Mouse (Mus musculus) kidney, embryonic 14.5 days (tissue): ENCODE measurements at regions not wholly inside any gene's neighbourhood (a gene's known extent, or its start where the extent isn't known, plus 50 kb on each side); places are given as distances from the start of the nearest gene placed in this dataset.

Source experiments
- ATAC-seq: fragments of 200-750 bp; cut with Nextera tagmentation; 2 replicates; pipeline ENCODE4 v1.8.0; 2017; ENCODE audit warnings: moderate number of reproducible peaks, mild to moderate bottlenecking, moderate TSS enrichment, moderate library complexity; ENCODE audit not compliant: low FRiP score, low TSS enrichment
- H3K27ac ChIP-seq: fragments of 300-500 bp; sonication (generic); 2 replicates; pipeline ENCODE4 v1.5.1; 2014; ENCODE audit warnings: low read depth, mild to moderate bottlenecking, low read length, moderate library complexity, mixed read lengths
- H3K27me3 ChIP-seq: fragments of 300-500 bp; sonication (generic); 2 replicates; pipeline ENCODE4 v1.6.1; 2014; ENCODE audit warnings: mild to moderate bottlenecking, low read length; ENCODE audit not compliant: control insufficient read depth, insufficient read depth
- H3K36me3 ChIP-seq: fragments of 300-500 bp; sonication (generic); 2 replicates; pipeline ENCODE4 v1.6.1; 2014; ENCODE audit warnings: low read length, mixed read lengths; ENCODE audit not compliant: control insufficient read depth, insufficient read depth
- H3K4me1 ChIP-seq: fragments of 300-500 bp; sonication (generic); 2 replicates; pipeline ENCODE4 v1.6.1; 2014; ENCODE audit warnings: low read length, mixed read lengths; ENCODE audit not compliant: control insufficient read depth, insufficient read depth
- H3K4me2 ChIP-seq: fragments of 300-500 bp; sonication (generic); replicated peaks from 2 replicates; pipeline ENCODE4 v1.6.1; 2014; ENCODE audit warnings: low read depth, mild to moderate bottlenecking, low read length
- H3K4me3 ChIP-seq: fragments of 300-500 bp; sonication (generic); 2 replicates; pipeline ENCODE4 v1.5.1; 2014; ENCODE audit warnings: mild to moderate bottlenecking, low read length
- H3K9ac ChIP-seq: fragments of 300-500 bp; sonication (generic); 2 replicates; pipeline ENCODE4 v1.6.1; 2014; ENCODE audit warnings: low read depth, mild to moderate bottlenecking, low read length, moderate library complexity
- H3K9me3 ChIP-seq: fragments of 300-500 bp; sonication (generic); 2 replicates; pipeline ENCODE4 v1.6.1; 2016; ENCODE audit warnings: low read length; ENCODE audit not compliant: control insufficient read depth
- WGBS: fragments of 180-500 bp; shearing (Covaris S2); extraction: QIAGEN DNeasy Blood & Tissue Kit; methylation state at CpG from one replicate; pipeline ENCODE4 v1.1.7; 2014; 5-methylcytosine and 5-hydroxymethylcytosine counted together

GRCm38 (mm10) chr2:124745045-124745444 is 322.9 kb upstream of the Slc24a5 start:
- Histone ChIP-seq H3K36me3 (no peaks in the 10 kb centered on the region), H3K27me3 (no peaks in the 10 kb centered on the region), H3K27ac (no peak overlapping the region), H3K9ac (no peak overlapping the region), H3K4me1 (no peaks in the 10 kb centered on the region), H3K9me3 (no peaks in the 10 kb centered on the region), H3K4me3 (no peak overlapping the region), H3K4me2 (no peak overlapping the region)
- WGBS: 73% methylated on average over 2 of the region's 2 CpGs
- ATAC-seq: no peak

GRCm38 (mm10) chr2:124747119-124747518 is 320.8 kb upstream of the Slc24a5 start:
- WGBS: 85% methylated on average over 1 of the region's 1 CpGs
- H3K36me3 ChIP-seq: no peaks in the 10 kb centered on the region
- no peak overlapping the region for H3K4me2 ChIP-seq

GRCm38 (mm10) chr2:124747627-124748026 is 320.3 kb upstream of the Slc24a5 start:
- Histone ChIP-seq H3K4me3 (no peak overlapping the region), H3K9me3 (no peaks in the 10 kb centered on the region), H3K27me3 (no peaks in the 10 kb centered on the region), H3K4me2 (no peak overlapping the region), H3K36me3 (no peaks in the 10 kb centered on the region), H3K9ac (no peak overlapping the region), H3K4me1 (no peaks in the 10 kb centered on the region), H3K27ac (no peak overlapping the region)
- no peak for ATAC-seq
- 81% methylated on average over 4 of the region's 4 CpGs for WGBS

More at GRCm38 (mm10) chr2:124747119-124747518, 320.8 kb upstream of the Slc24a5 start:
- Histone ChIP-seq H3K9me3 (no peaks in the 10 kb centered on the region), H3K4me1 (no peaks in the 10 kb centered on the region), H3K9ac (no peak overlapping the region), H3K27me3 (no peaks in the 10 kb centered on the region), H3K27ac (no peak overlapping the region), H3K4me3 (no peak overlapping the region)
- no peak for ATAC-seq

GRCm38 (mm10) chr2:124751832-124752231 is 316.1 kb upstream of the Slc24a5 start:
- H3K27ac ChIP-seq: no peak overlapping the region
- no peaks in the 10 kb centered on the region for H3K27me3 ChIP-seq
- H3K4me3 ChIP-seq: no peak overlapping the region
- ATAC-seq: no peak
- H3K4me1 ChIP-seq: no peaks in the 10 kb centered on the region
- H3K36me3 ChIP-seq: no peaks in the 10 kb centered on the region
- no peaks in the 10 kb centered on the region for H3K9me3 ChIP-seq
- no peak overlapping the region for H3K9ac ChIP-seq
- H3K4me2 ChIP-seq: no peak overlapping the region
- 81% methylated on average over 4 of the region's 4 CpGs for WGBS

GRCm38 (mm10) chr2:124753717-124754116 is 314.2 kb upstream of the Slc24a5 start:
- H3K9me3 ChIP-seq: no peaks in the 10 kb centered on the region
- no peak overlapping the region for H3K9ac ChIP-seq
- H3K4me3 ChIP-seq: no peak overlapping the region
- H3K4me1 ChIP-seq: no peaks in the 10 kb centered on the region
- 86% methylated on average over 5 of the region's 5 CpGs for WGBS
- H3K27me3 ChIP-seq: no peaks in the 10 kb centered on the region
- no peak overlapping the region for H3K27ac ChIP-seq
- no peak overlapping the region for H3K4me2 ChIP-seq
- no peak for ATAC-seq
- H3K36me3 ChIP-seq: no peaks in the 10 kb centered on the region

- H3K4me1 ChIP-seq: no peaks in the 10 kb centered on the region
- ATAC-seq: no peak
- no peaks in the 10 kb centered on the region for H3K9me3 ChIP-seq
- 91% methylated on average over 4 of the region's 4 CpGs for WGBS
- no peaks in the 10 kb centered on the region for H3K36me3 ChIP-seq
- H3K4me2 ChIP-seq: no peak overlapping the region
- H3K27me3 ChIP-seq: no peaks in the 10 kb centered on the region
- no peak overlapping the region for H3K4me3 ChIP-seq
- no peak overlapping the region for H3K27ac ChIP-seq
- H3K9ac ChIP-seq: no peak overlapping the region
These were observed 312.7 kb upstream of the Slc24a5 start for GRCm38 (mm10) chr2:124755244-124755643.

- no peaks in the 10 kb centered on the region for H3K9me3 ChIP-seq
- 0 out of 2 replicates have a peak, but pooled peaks cover 4% of the 10 kb centered on the region for H3K4me1 ChIP-seq
- H3K9ac ChIP-seq: no peak overlapping the region
- H3K27me3 ChIP-seq: no peaks in the 10 kb centered on the region
- no peaks in the 10 kb centered on the region for H3K36me3 ChIP-seq
- WGBS: 52% methylated on average over 2 of the region's 2 CpGs
- H3K27ac ChIP-seq: no peak overlapping the region
- no peak for ATAC-seq
- no peak overlapping the region for H3K4me3 ChIP-seq
- H3K4me2 ChIP-seq: no peak overlapping the region
These were observed 308.9 kb upstream of the Slc24a5 start for GRCm38 (mm10) chr2:124758992-124759391.

- ATAC-seq: peak; percentile 66
- 17% methylated on average over 7 of the region's 7 CpGs for WGBS
- H3K27ac ChIP-seq: no peak overlapping the region
- no peak overlapping the region for H3K4me2 ChIP-seq
- no peaks in the 10 kb centered on the region for H3K9me3 ChIP-seq
- H3K4me1 ChIP-seq: 0 out of 2 replicates have a peak, but pooled peaks cover 4% of the 10 kb centered on the region
- no peak overlapping the region for H3K4me3 ChIP-seq
- no peak overlapping the region for H3K9ac ChIP-seq
- H3K36me3 ChIP-seq: no peaks in the 10 kb centered on the region
- no peaks in the 10 kb centered on the region for H3K27me3 ChIP-seq
These were observed 304.3 kb upstream of the Slc24a5 start for GRCm38 (mm10) chr2:124763650-124764049.

- Histone ChIP-seq H3K4me1 (0 out of 2 replicates have a peak, but pooled peaks cover 4% of the 10 kb centered on the region), H3K4me3 (no peak overlapping the region), H3K36me3 (no peaks in the 10 kb centered on the region), H3K27me3 (no peaks in the 10 kb centered on the region), H3K27ac (no peak overlapping the region), H3K4me2 (no peak overlapping the region), H3K9me3 (no peaks in the 10 kb centered on the region), H3K9ac (no peak overlapping the region)
- no peak for ATAC-seq
- 56% methylated on average over 10 of the region's 10 CpGs for WGBS
These were observed 303.6 kb upstream of the Slc24a5 start for GRCm38 (mm10) chr2:124764186-124764910.
